Mouse (Mus musculus) cortical plate, adult 2 months (tissue): ENCODE results near the gene Lama1.

Experiments
- CTCF ChIP-seq: fragments of 200-500 bp; IDR thresholded peaks from 2 replicates; pipeline ENCODE4 v1.5.1; 2011; ENCODE audit warnings: mild to moderate bottlenecking, control low read depth, low read length; ENCODE audit not compliant: insufficient read depth; ENCODE audit errors: extremely low read depth
- POLR2A ChIP-seq: fragments of 200-500 bp; IDR thresholded peaks from 2 replicates; pipeline ENCODE4 v1.6.1; 2011; ENCODE audit warnings: mild to moderate bottlenecking, low read length, control low read depth; ENCODE audit not compliant: insufficient read depth; ENCODE audit errors: extremely low read depth

- TF ChIP-seq CTCF (no peak), POLR2A (no peak)
Observed at GRCm38 (mm10) chr17:67666981-67667380, 30.1 kb upstream of the Lama1 start.
